Mouse (Mus musculus) brain, adult 2 months (tissue): Measurements from ENCODE around the gene Arid5b.
A peak's percentile ranks its signal among the peaks of the same experiment; 100 is the strongest.
"Not testable (repeated sequence)": the region's sequence is repeated elsewhere in the genome, so short reads cannot be mapped to it uniquely, and the experiment has no call there.

Source experiments
- DNase-seq: peaks from one replicate; pipeline ENCODE4 v3.0.0; 2011; ENCODE audit warnings: low read depth, low spot score

The Arid5b gene

DNA sequence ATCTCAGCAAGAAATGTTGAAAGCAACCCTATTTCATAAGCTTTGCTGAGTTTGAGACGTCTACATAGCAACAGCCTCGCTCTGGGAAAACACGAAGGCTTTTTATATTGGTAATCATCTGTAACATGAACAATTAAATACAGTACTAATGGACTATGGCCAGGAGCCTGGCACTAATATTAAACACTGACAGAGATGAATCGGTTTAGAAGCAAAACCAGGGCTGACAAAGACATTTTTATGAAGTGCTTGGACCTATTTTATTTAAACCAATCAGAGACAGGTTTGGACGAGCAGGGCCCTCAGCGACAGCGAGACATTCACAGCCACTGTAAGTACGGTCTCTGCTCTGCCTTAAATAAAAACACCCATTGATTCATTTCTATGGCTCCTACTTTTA is 165.6 kb downstream of the Arid5b start:
- DNase-seq = no peak

DNA sequence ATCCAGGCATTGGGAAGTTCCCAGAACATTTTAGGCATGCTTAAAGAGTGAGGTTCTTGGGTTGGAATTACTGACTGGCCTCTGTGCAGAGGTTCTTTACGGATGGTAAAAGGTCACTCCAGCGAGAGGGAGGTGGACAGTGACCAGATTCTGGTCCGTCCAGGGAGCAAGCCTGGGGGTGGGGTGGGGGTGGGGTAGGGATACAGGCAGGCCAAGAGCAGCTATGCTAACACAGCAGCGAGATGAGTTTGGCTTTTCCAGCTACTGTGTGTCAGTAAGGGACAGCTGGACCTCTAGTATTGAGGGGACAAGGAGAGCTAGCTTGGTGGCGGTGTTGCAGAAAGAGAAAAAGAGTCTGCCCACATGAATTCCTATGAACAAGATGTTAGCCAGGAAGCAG is 167.9 kb downstream of the Arid5b start:
- DNase-seq = no peak

DNA sequence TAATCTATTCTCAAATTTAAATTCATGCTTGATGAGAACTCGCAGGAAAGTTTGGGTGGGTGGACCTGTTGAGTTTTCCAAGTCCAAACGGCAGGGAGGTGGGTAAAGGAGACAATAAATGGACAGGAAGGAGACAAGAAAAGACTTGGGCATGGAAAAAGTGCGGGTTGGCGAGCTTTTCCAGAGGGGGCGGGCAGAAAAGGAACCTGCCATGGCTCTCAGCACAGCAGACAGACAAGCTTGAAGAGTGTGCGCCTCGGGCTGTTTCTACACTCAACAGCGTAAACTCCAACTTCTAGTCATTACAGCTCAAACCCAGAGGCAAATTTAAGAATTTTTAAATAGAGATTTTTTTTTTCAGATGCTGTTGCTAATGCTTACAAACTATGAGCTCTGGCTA is 168.4 kb downstream of the Arid5b start:
- DNase-seq = peak; percentile 39

DNA sequence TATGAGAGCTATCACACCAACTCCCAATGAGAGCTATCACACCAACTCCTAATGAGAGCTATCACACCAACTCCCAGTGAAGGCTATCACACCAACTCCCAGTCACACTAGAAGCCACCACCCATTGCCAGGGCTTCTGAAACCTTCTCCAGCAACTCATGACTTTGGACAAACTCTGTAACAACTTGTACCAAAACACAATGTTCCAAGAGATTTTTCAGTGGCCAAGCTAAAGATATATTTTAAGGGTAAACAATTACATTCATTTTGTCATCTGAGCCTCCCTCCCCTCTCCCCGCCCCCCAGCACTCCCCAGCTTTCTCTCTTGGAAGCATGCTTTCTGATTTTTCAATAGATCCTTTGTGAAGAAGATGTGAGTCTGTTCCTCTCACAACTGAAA is 168.9 kb downstream of the Arid5b start:
- DNase-seq = no peak

DNA sequence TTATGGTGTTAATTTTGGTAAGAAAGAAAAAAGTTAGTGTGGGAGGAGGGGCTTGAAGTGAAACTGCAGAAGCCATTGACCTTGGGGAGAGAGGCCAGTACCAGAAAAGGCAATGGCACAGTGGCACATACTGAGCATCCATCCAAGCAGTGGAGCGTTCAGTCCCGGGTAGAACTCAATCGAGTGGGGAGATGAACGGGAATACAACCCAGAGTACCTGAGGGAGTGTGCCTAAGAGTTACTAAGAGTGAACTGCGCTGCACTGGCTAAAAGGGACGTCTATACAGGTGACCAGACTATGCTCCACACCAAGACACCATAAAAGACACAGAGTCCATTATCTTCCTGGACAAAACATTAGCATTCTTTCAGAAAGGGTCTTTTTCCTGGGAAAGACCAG is 170.8 kb downstream of the Arid5b start:
- no peak for DNase-seq

DNA sequence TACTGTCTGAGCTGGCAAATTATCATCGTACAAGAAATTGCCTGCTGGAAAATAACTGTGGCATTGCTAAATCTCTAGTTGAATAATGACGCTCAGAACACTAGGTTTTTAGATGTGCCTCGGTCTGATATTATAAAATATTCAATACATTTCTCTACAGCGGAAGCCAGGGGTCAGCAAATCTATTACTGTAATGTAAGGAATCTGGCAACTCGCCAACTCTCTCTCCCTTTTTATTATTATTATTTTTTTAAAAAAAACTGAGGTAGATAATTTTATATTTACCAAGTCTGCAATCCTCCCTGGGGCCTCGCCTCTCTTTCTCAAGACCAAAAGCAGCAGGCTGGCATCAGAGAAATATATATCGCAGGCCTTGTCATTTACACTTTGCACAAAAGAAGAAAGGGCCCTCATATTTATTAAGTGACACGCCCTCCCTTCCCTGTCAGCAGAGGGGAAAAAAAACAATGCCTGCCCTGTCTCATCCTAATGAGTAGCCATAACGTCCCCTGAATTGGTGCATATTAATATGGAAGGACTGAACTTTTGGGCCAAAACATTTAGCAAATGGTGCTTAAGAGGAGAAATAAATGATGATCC is 172.1 kb downstream of the Arid5b start:
- DNase-seq = peak; percentile 53

DNA sequence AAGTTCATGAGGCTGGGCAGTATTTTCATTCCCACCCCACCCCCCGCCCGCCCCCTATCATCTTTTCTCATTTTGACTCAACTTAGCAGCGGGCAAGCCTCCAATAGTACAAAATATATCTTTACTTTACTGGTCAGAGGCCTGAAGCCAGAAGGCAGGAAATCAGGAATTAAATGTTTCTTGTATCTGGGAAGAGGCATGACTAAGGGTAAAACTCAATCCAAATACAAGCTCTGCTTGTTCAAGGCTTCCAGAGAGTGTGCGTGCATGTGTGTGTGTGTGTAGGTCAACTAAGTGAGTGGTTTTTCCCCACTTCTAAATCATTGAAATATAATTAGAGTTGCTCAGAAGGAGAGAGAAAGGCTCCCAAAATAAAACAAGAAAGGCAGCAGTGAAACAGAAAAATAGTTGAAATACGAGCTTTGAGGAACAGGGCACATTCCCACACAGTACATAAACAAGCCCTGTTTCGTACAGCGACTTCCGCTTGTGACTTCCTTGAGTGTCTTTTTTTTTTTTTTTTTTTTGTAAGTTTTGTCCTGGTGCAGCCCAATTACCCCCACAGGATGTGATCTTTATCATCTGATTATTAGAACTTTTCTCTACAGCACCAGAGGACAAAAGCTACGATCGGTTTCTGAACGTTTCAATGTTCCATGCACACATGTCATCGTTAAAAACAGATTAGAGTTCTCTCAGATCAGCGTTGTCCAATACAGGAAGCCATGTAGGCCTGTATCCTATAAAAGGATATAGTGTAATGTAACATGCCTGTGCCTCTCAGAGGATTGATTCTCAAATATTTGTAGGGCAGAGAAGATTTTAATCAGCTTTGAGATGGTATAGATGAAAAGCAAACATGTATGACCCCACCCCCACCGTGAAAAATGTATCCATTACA is 173.4 kb downstream of the Arid5b start:
- peak; percentile 35 for DNase-seq

GRCm38 (mm10) chr10:68104481-68104880 is 174.1 kb downstream of the Arid5b start:
- peak; percentile 76 for DNase-seq

DNA sequence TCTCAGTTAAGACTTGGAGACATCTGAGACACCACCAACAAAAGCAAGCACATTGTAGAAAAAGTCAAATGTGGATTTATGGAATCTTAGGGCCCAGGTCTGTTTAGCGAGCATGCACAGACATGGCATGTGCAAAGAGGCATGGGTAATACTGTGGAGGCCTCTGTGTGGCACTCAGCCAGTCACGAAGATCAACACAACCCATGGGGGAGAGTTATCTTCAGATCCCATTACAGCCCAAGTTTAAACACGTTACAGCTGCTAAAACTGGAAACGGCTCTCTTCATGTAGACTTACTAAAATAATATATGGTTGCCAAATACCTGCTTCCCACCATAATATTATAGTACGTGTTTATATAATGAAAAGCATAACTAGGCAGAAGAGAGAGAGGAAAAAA is 174.6 kb downstream of the Arid5b start:
- DNase-seq = peak; percentile 56

- peak; percentile 23 for DNase-seq
These were observed 175.3 kb downstream of the Arid5b start for GRCm38 (mm10) chr10:68103078-68103855.

DNA sequence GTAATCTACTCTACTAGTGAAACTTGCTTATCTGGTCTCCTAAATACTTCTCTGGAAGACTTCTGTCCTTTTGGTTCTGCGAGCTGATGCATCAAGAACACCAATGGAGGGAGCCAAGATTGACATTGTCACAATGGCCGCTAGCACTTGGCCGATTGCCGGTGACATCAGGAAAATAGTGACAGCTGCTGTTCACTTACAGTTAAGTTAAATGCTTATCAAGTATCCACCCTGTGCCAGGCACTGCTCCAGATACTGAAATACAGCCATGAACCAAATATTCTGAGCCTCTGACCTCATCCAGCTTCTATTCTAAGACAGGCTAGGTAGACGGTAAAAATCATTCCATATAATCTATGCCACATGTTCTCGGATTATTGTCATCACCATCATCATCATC is 176.0 kb downstream of the Arid5b start:
- DNase-seq = no peak

DNA sequence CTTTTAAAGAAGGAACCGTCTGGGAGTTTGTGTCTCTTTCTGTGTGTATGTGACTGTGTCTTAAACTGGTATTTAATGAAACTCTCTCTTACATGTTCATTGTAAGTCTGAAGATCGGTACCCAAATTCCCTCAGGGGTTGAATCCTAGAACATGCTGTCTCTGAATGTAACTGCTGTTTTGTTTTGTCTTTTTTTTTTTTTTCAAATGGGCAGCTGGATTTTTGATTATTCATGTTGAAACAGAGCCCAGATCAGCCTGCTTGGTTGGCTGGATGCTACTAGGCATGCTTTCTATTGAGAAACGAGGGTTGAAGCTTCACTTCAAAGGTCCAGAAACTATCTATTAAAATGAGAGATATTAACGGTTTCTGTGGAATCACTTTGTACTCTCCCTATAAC is 177.3 kb downstream of the Arid5b start:
- DNase-seq = peak; percentile 62

- no peak for DNase-seq
These were observed 178.0 kb downstream of the Arid5b start for GRCm38 (mm10) chr10:68100506-68100905.

GRCm38 (mm10) chr10:68099801-68100200 is 178.7 kb downstream of the Arid5b start:
- DNase-seq = not testable (repeated sequence)

DNA sequence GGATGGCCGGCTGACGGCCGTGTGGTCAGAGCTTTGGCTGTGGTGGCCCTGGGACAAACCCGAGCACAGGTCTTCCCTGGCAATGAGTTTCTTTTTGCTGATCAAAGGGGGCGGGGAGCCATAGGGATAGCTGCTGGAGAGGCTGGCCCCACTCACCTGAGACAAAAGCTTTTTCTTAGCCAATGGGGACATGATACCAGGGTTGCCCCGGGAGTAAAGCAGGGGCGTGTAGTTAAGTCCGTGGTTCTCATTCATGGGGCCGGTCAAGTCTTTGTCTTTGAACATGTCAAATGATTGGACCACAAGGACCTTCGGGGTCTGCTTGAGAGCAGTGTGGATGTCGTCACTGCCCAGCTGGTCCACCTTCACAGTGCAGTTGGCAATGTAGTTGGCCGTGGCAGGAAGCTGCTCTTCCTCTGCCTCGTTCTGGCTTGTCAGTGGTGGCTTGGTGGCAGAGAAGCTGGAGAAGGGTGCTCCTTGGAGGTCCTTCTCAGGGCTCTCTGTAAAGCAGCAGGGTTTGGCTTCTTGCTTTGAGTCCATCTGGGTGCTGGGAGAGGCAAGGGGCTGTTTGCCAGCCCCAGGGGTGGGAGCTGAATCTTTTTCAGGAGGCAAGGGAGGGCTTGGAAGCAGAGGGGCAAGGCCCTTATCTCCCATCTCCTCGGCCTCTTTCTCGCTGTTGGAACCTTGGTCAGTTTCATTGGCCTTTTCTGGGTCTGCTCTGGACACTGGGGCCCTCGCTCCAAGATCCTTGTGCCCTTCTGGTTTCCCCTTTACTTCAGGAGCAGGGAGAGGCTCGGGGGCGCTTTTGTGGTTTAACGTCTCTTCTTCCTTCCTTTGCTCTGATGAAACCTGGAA is 180.5 kb downstream of the Arid5b start:
- DNase-seq = no peak

GRCm38 (mm10) chr10:68096395-68096794 is 182.1 kb downstream of the Arid5b start:
- no peak for DNase-seq

DNA sequence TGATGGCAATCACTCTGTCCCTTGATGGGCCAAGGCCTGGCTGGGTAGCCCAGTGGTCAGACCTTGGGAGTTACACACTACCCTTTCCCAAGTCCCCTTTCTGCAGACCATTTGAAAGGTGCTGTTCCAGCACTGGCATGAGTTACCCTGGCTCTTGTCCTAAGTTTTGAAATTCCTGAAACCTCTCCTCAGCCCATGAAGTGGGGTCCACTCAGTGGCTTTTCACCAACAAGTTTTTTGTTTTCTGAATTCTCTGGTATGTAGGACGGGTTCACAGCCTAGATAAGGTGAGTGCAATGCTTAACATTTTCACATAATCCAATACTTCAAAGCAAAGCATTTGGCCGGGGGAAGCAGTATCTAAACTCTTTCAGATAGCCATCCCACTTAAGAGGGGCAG is 183.4 kb downstream of the Arid5b start:
- no peak for DNase-seq

DNA sequence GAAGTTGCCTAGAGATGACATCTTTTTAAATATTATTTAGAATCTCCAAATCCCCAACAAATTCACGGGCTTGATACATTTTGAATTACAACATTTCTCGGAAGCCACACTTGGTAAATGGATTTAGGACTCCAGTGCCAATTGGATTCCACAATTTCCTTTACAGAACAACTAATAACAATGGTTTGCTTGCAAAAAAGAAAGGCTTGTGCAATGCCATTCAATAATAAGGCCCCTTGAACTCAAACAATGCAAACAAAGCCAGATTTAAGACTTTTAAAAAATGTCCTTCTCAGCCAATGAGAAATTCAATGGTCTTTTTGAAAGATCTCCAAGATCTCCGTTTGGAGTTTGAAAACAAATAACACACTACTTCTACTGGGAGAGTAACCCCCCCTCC is 185.0 kb downstream of the Arid5b start:
- DNase-seq = no peak

GRCm38 (mm10) chr10:68091840-68092239 is 186.7 kb downstream of the Arid5b start:
- no peak for DNase-seq

- no peak for DNase-seq
These were observed 187.5 kb downstream of the Arid5b start for GRCm38 (mm10) chr10:68091011-68091410.

DNA sequence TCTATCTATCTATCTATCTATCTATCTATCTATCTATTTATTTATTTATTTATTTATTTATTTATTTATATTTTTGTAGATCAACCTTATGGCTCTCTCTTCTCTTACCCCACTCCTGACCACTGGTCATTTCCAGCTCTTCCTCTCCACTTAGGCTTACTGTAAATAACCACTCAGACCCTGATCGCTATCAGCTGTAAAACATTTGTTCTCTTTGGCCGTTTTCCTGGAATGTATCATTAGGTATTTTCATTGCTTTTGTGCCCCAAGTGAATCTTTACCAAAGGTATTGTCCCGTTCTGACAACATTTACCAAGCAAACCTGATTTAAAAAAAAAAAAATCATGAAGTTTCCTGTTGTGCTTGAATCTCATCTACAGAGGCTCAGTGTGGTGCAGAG is 188.0 kb downstream of the Arid5b start:
- DNase-seq = no peak

- peak; percentile 83 for DNase-seq
These were observed 188.4 kb downstream of the Arid5b start for GRCm38 (mm10) chr10:68090197-68090535.
